Mouse (Mus musculus): ENCODE measurements at regions not wholly inside any gene's neighbourhood (a gene's known extent, or its start where the extent isn't known, plus 50 kb on each side); places are given as distances from the start of the nearest gene placed in this dataset.
A peak's percentile ranks its signal among the peaks of the same experiment; 100 is the strongest.

- Histone ChIP-seq H3K4me1 (no peaks in the 10 kb centered on the region), H3K36me3 (no peaks in the 10 kb centered on the region), H3K9me3 (replicated peaks) (no peaks in the 10 kb centered on the region), H3K27ac (replicated peaks) (no peak overlapping the region), H3K4me2 (replicated peaks) (no peak overlapping the region), H3K4me3 (replicated peaks) (no peak overlapping the region), H3K9ac (no peak overlapping the region), H3K27me3 (no peaks in the 10 kb centered on the region)
- 76% methylated on average over 2 of the region's 2 CpGs for WGBS
- no peak for ATAC-seq (ENCODE audit: insufficient number of reproducible peaks, low FRiP score, low TSS enrichment, low read depth)
Measured at GRCm38 (mm10) chr14:18127385-18127784, 111.5 kb downstream of the Nr1d2 start.

GRCm38 (mm10) chr14:18106901-18107789 is 131.8 kb downstream of the Nr1d2 start:
- Histone ChIP-seq H3K4me2 (replicated peaks) (no peak overlapping the region), H3K9me3 (replicated peaks) (no peaks in the 10 kb centered on the region), H3K4me1 (no peaks in the 10 kb centered on the region), H3K36me3 (no peaks in the 10 kb centered on the region), H3K9ac (no peak overlapping the region), H3K4me3 (replicated peaks) (no peak overlapping the region), H3K27ac (replicated peaks) (no peak overlapping the region), H3K27me3 (no peaks in the 10 kb centered on the region)
- 52% methylated on average over 3 of the region's 3 CpGs for WGBS
- no peak for ATAC-seq (ENCODE audit: insufficient number of reproducible peaks, low FRiP score, low TSS enrichment, low read depth)

- Histone ChIP-seq H3K36me3 (no peaks in the 10 kb centered on the region), H3K9ac (no peak overlapping the region), H3K9me3 (replicated peaks) (no peaks in the 10 kb centered on the region), H3K4me1 (no peaks in the 10 kb centered on the region), H3K4me2 (replicated peaks) (no peak overlapping the region), H3K4me3 (replicated peaks) (no peak overlapping the region), H3K27me3 (no peaks in the 10 kb centered on the region), H3K27ac (replicated peaks) (no peak overlapping the region)
- ATAC-seq (ENCODE audit: insufficient number of reproducible peaks, low FRiP score, low TSS enrichment, low read depth), result peak; percentile 57
- WGBS, result 56% methylated on average over 1 of the region's 1 CpGs
Measured at GRCm38 (mm10) chr14:18105606-18106005, 133.3 kb downstream of the Nr1d2 start.

- Histone ChIP-seq H3K4me1 (no peaks in the 10 kb centered on the region), H3K27me3 (no peaks in the 10 kb centered on the region), H3K9me3 (replicated peaks) (no peaks in the 10 kb centered on the region), H3K36me3 (no peaks in the 10 kb centered on the region), H3K4me2 (replicated peaks) (no peak overlapping the region), H3K4me3 (replicated peaks) (no peak overlapping the region), H3K9ac (no peak overlapping the region), H3K27ac (replicated peaks) (no peak overlapping the region)
- WGBS, result 53% methylated on average over 3 of the region's 3 CpGs
- no peak for ATAC-seq (ENCODE audit: insufficient number of reproducible peaks, low FRiP score, low TSS enrichment, low read depth)
Measured at GRCm38 (mm10) chr14:18100195-18100594, 138.7 kb downstream of the Nr1d2 start.

Measured in embryonic facial prominence, embryonic 15.5 days (tissue).